Mouse (Mus musculus) thymus, adult 2 months (tissue): ENCODE results near the gene Celf3. TPM values are rescaled to one million over a fixed set of nuclear protein-coding genes. Genes with fewer than 3 reads are reported as not detected.

Source experiments
- DNase-seq: peaks from one replicate; pipeline ENCODE4 v3.0.0; 2021
- H3K27ac ChIP-seq: fragments of 200-500 bp; 2 replicates; pipeline ENCODE4 v1.5.1; 2012; ENCODE audit warnings: low read length, control low read depth; ENCODE audit not compliant: control insufficient read depth, insufficient read depth
- H3K27me3 ChIP-seq: fragments of 200-500 bp; 2 replicates; pipeline ENCODE4 v1.6.1; 2012; ENCODE audit warnings: mild to moderate bottlenecking, low read length, moderate library complexity, mixed read lengths; ENCODE audit not compliant: control insufficient read depth, insufficient read depth
- H3K36me3 ChIP-seq: fragments of 200-500 bp; 2 replicates; pipeline ENCODE4 v1.6.1; 2012; ENCODE audit warnings: mild to moderate bottlenecking, low read length, moderate library complexity; ENCODE audit not compliant: control insufficient read depth, insufficient read depth
- H3K4me1 ChIP-seq: fragments of 200-500 bp; replicated peaks from 2 replicates; pipeline ENCODE4 v1.6.1; 2012; ENCODE audit warnings: low read length; ENCODE audit not compliant: control insufficient read depth, insufficient read depth
- H3K4me3 ChIP-seq: fragments of 200-500 bp; 2 replicates; pipeline ENCODE4 v1.5.1; 2012; ENCODE audit warnings: mild to moderate bottlenecking, low read length, control low read depth, moderate library complexity; ENCODE audit not compliant: control insufficient read depth, insufficient read depth
- CTCF ChIP-seq: fragments of 200-500 bp; IDR thresholded peaks from 2 replicates; pipeline ENCODE4 v1.5.1; 2012; ENCODE audit warnings: mild to moderate bottlenecking, control low read depth, low read length, moderate library complexity, borderline replicate concordance; ENCODE audit not compliant: control insufficient read depth, poor library complexity, insufficient read depth; ENCODE audit errors: extremely low read depth
- POLR2A ChIP-seq: fragments of 200-500 bp; IDR thresholded peaks from 2 replicates; pipeline ENCODE4 v1.6.1; 2012; ENCODE audit warnings: mild to moderate bottlenecking, low read length, control low read depth, moderate library complexity; ENCODE audit not compliant: control insufficient read depth, poor library complexity, insufficient read depth; ENCODE audit errors: extremely low read depth
- WGBS: fragments of 180-500 bp; shearing (Covaris S2); methylation state at CpG from one replicate; pipeline ENCODE4 v1.1.7; 2018; 5-methylcytosine and 5-hydroxymethylcytosine counted together
- polyA plus RNA-seq: library from polyadenylated mRNA; depleted of rRNA; stranded (reverse); fragments of >200 nt; gene quantifications from 2 replicates; pipeline ENCODE4 v1.2.3, GENCODE M21; 2012; rRNA removed

The Celf3 gene
- polyA plus RNA-seq, 1 experiment: 3.0 TPM

GRCm38 (mm10) chr3:94497162-94497561, 19.1 kb downstream of the Celf3 start:
- Histone ChIP-seq H3K27ac (no peak overlapping the region), H3K36me3 (0 out of 2 replicates have a peak, but pooled peaks cover 5% of the 10 kb centered on the region), H3K4me1 (no peaks in the 10 kb centered on the region), H3K4me3 (no peak overlapping the region), H3K27me3 (no peaks in the 10 kb centered on the region)
- no peak for DNase-seq
- TF ChIP-seq POLR2A (no peak), CTCF (no peak)
- WGBS: 92% methylated on average over 4 of the region's 4 CpGs

- Histone ChIP-seq H3K27me3 (no peaks in the 10 kb centered on the region), H3K4me1 (no peaks in the 10 kb centered on the region), H3K27ac (no peak overlapping the region), H3K36me3 (0 out of 2 replicates have a peak, but pooled peaks cover 10% of the 10 kb centered on the region), H3K4me3 (no peak overlapping the region)
- TF ChIP-seq POLR2A (no peak), CTCF (no peak)
- WGBS: 91% methylated on average over 3 of the region's 3 CpGs
- DNase-seq: peak; percentile 17
Measured at GRCm38 (mm10) chr3:94502243-94502642, 24.1 kb downstream of the Celf3 start.

GRCm38 (mm10) chr3:94506664-94507063, 28.6 kb downstream of the Celf3 start:
- Histone ChIP-seq H3K27ac (no peak overlapping the region), H3K4me1 (no peaks in the 10 kb centered on the region), H3K27me3 (no peaks in the 10 kb centered on the region), H3K4me3 (no peak overlapping the region), H3K36me3 (peaks cover 5% of the 10 kb centered on the region; the same call in 1 of the 2 replicates)
- DNase-seq: peak; percentile 19
- no peak for TF ChIP-seq POLR2A
- WGBS: 97% methylated on average over 1 of the region's 1 CpGs

DNA sequence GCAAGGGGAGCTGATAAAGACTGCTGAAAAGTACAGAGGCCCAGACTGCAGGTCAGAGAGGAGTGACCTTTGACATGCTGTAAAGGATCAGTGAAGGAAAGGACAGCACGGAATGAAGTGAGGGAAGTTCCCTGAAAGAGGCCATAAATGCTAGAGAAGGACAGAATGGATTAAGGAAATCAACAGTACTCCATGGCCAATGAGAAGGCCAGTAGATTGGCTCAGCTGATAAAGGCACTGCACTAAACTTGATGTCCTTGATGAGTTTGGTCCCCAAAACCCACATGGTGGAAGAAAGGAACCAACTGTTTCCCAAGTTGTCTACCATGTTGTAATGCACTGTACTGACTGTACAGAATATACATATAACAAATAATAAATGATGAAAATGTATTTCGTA, 48.6 kb downstream of the Celf3 start:
- Histone ChIP-seq H3K27ac (no peak overlapping the region), H3K27me3 (no peaks in the 10 kb centered on the region), H3K4me3 (no peak overlapping the region), H3K4me1 (no peaks in the 10 kb centered on the region), H3K36me3 (peaks cover 28% of the 10 kb centered on the region)
- no peak for DNase-seq
- TF ChIP-seq POLR2A (no peak), CTCF (no peak)
- 97% methylated on average over 2 of the region's 2 CpGs for WGBS

DNA sequence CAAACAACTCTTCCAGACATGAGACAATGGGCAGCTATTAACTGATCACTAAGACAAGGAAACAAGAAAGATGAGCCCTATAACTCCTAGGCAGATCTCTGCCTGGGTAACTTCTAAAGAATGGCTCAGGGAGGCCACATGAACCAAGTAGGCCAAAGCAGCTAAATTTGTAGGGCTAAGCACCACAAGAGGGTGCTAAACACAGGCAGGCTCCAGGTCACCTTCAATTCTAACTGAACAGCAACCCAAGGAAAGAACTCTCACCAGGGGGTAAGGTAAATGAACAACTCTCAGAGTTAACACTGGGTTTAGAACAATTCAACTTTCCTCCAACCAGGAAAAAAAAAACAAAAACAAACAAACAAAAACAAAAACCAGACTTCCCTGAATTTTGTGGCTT, 55.9 kb downstream of the Celf3 start:
- DNase-seq: peak; percentile 40
- H3K4me1 ChIP-seq: no peaks in the 10 kb centered on the region
- H3K36me3 ChIP-seq: peaks cover 6% of the 10 kb centered on the region
- TF ChIP-seq CTCF (no peak), POLR2A (no peak)
- H3K4me3 ChIP-seq: no peak overlapping the region
- no peaks in the 10 kb centered on the region for H3K27me3 ChIP-seq
- H3K27ac ChIP-seq: no peak overlapping the region

DNA sequence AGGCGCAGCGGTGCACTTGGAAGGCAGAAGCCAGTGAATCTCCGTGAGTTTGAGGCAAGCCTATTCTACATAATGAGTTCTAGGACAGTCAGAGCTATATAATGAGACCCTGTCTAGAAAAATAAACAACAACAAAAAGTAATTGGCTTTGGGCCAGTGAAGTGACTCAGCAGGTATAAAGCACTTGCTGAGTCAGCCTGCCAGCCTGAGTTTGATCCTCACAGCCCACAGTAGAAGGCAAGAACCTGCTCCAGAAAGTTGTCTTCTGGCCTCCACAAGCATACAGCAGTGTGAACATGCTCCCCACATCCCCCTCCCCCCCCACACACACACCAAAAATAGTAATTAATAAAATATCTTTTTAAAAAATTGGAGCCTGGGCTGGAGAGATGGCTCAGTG, 59.1 kb downstream of the Celf3 start:
- H3K36me3 ChIP-seq: no peaks in the 10 kb centered on the region
- no peak overlapping the region for H3K27ac ChIP-seq
- H3K4me3 ChIP-seq: no peak overlapping the region
- TF ChIP-seq POLR2A (no peak), CTCF (no peak)
- DNase-seq: no peak
- H3K27me3 ChIP-seq: no peaks in the 10 kb centered on the region
- WGBS: 97% methylated on average over 3 of the region's 3 CpGs
- H3K4me1 ChIP-seq: no peaks in the 10 kb centered on the region

Other genes starting within 250 kb of the Celf3 start
- gene Gm4778, start 214.3 kb upstream of the Celf3 start, polyA plus RNA-seq: not detected in 2 replicates
- gene Them4, start 168.2 kb upstream of the Celf3 start, polyA plus RNA-seq: 1.8 and 2.3 TPM in 2 replicates
- 0.27 and 0.35 TPM in 2 replicates for gene Them5, start 136.2 kb upstream of the Celf3 start, polyA plus RNA-seq
- 0.39 and 0.55 TPM in 2 replicates for gene C2cd4d, start 115.9 kb upstream of the Celf3 start, polyA plus RNA-seq
- gene Rorc, start 105.5 kb upstream of the Celf3 start, polyA plus RNA-seq: 296 and 308 TPM in 2 replicates
- 6.0 and 6.1 TPM in 2 replicates for gene Lingo4, start 79.8 kb upstream of the Celf3 start, polyA plus RNA-seq
- gene Tdrkh, start 65.0 kb upstream of the Celf3 start, polyA plus RNA-seq: 2.6 and 4.1 TPM in 2 replicates
- gene Mrpl9, start 35.0 kb upstream of the Celf3 start, polyA plus RNA-seq: 46.4 and 47.5 TPM in 2 replicates
- 0.43 and 0.71 TPM in 2 replicates for gene Oaz3, start 34.4 kb upstream of the Celf3 start, polyA plus RNA-seq
- 0.50 TPM in 1 of 2 replicates, not detected in the other for gene Riiad1, start 2.0 kb downstream of the Celf3 start, polyA plus RNA-seq
- 13.9 and 15.5 TPM in 2 replicates for gene Snx27, start 104.4 kb downstream of the Celf3 start, polyA plus RNA-seq
- gene Gm10972, start 164.8 kb downstream of the Celf3 start, polyA plus RNA-seq: not detected in 2 replicates
- 6.4 and 10.1 TPM in 2 replicates for gene Tuft1, start 180.6 kb downstream of the Celf3 start, polyA plus RNA-seq
- 0.40 and 1.1 TPM in 2 replicates for gene Selenbp2, start 215.3 kb downstream of the Celf3 start, polyA plus RNA-seq